Mouse (Mus musculus) frontal cortex, adult (tissue): ENCODE measurements around the gene Mib2.
"Not testable (repeated sequence)": the region's sequence is repeated elsewhere in the genome, so short reads cannot be mapped to it uniquely, and the experiment has no call there.

Experiments used
- ATAC-seq: cut with Nextera tagmentation; 2 replicates; pipeline ENCODE4 v1.9.2; 2017; ENCODE audit warnings: mild to moderate bottlenecking, moderate library complexity, mixed read lengths; ENCODE audit not compliant: low TSS enrichment

Mib2 gene

GRCm38 (mm10) chr4:155668689-155669597 is at the start of gene Mib2:
Gene Mib2 (minus strand): TSS chr4:155669198.
- peak; percentile 98 for ATAC-seq

GRCm38 (mm10) chr4:155710521-155711252 is 41.7 kb upstream of the Mib2 start:
- no peak for ATAC-seq

- ATAC-seq: no peak; the same call in 1 of the 2 replicates
Observed at GRCm38 (mm10) chr4:155708988-155709387, 40.0 kb upstream of the Mib2 start.

GRCm38 (mm10) chr4:155708582-155708981 is 39.6 kb upstream of the Mib2 start:
- no peak for ATAC-seq

GRCm38 (mm10) chr4:155705592-155705929 is 36.6 kb upstream of the Mib2 start:
- ATAC-seq: no peak

- ATAC-seq: peak; percentile 79
Observed at GRCm38 (mm10) chr4:155704721-155705591, 36.0 kb upstream of the Mib2 start, which contains the start of gene Ssu72. Gene Ssu72 (plus strand): TSS chr4:155704800.

GRCm38 (mm10) chr4:155703425-155703929 is 34.5 kb upstream of the Mib2 start:
- no peak for ATAC-seq

- ATAC-seq: no peak
Observed at GRCm38 (mm10) chr4:155700425-155700824, 31.4 kb upstream of the Mib2 start.

GRCm38 (mm10) chr4:155696261-155697255 is 27.6 kb upstream of the Mib2 start:
- ATAC-seq: peak; percentile 32; the same call in 1 of the 2 replicates

GRCm38 (mm10) chr4:155695531-155696062 is 26.6 kb upstream of the Mib2 start:
- ATAC-seq: no peak

GRCm38 (mm10) chr4:155694482-155695401 is 25.7 kb upstream of the Mib2 start:
- ATAC-seq: peak; percentile 64

GRCm38 (mm10) chr4:155694111-155694481 is 25.1 kb upstream of the Mib2 start, which contains the start of gene Fndc10:
Gene Fndc10 (plus strand): TSS chr4:155694342.
- peak; percentile 60 for ATAC-seq

GRCm38 (mm10) chr4:155692421-155692820 is 23.4 kb upstream of the Mib2 start:
- ATAC-seq: no peak

- ATAC-seq: no peak
Observed at GRCm38 (mm10) chr4:155690571-155691375, 21.8 kb upstream of the Mib2 start.

GRCm38 (mm10) chr4:155687764-155688163 is 18.8 kb upstream of the Mib2 start:
- not testable (repeated sequence) for ATAC-seq

GRCm38 (mm10) chr4:155683670-155684277 is 14.8 kb upstream of the Mib2 start:
- ATAC-seq: not testable (repeated sequence)

- ATAC-seq: no peak
Observed at GRCm38 (mm10) chr4:155675991-155676390, 7.0 kb upstream of the Mib2 start.

- no peak for ATAC-seq
Observed at GRCm38 (mm10) chr4:155672082-155672481, 3.1 kb upstream of the Mib2 start.
